Mouse (Mus musculus): Measurements from ENCODE around the gene Tspan3. TPM values are rescaled to one million over a fixed set of nuclear protein-coding genes. Genes with fewer than 3 reads are reported as not detected.

The Tspan3 gene
- polyA plus RNA-seq, 1 experiment: 71.2 TPM

- Histone ChIP-seq H3K4me3 (ENCODE audit: control insufficient read depth, low read depth, low read length) (no peak overlapping the region), H3K36me3 (ENCODE audit: control insufficient read depth, insufficient read depth, low read length) (no peaks in the 10 kb centered on the region), H3K27ac (ENCODE audit: control insufficient read depth, insufficient read depth, low read depth, low read length) (no peak overlapping the region), H3K27me3 (ENCODE audit: control insufficient read depth, insufficient read depth, low read length) (no peaks in the 10 kb centered on the region), H3K4me1 (ENCODE audit: control insufficient read depth, insufficient read depth, low read length) (no peaks in the 10 kb centered on the region; the same call in 1 of the 2 replicates)
- TF ChIP-seq POLR2A (IDR thresholded peaks at IDR 0.05; ENCODE audit: control insufficient read depth, low read depth, low read length) (no peak), CTCF (IDR thresholded peaks at IDR 0.05; ENCODE audit: control insufficient read depth, insufficient read depth, insufficient replicate concordance, low read depth, low read length) (no peak)
These were observed 47.2 kb downstream of the Tspan3 start for GRCm38 (mm10) chr9:56118091-56118490.

- H3K27ac ChIP-seq (ENCODE audit: control insufficient read depth, insufficient read depth, low read depth, low read length): no peak overlapping the region
- H3K4me3 ChIP-seq (ENCODE audit: control insufficient read depth, low read depth, low read length): no peak overlapping the region
- H3K4me1 ChIP-seq (ENCODE audit: control insufficient read depth, insufficient read depth, low read length): no peaks in the 10 kb centered on the region
- H3K36me3 ChIP-seq (ENCODE audit: control insufficient read depth, insufficient read depth, low read length): no peaks in the 10 kb centered on the region
- TF ChIP-seq CTCF (IDR thresholded peaks at IDR 0.05; ENCODE audit: control insufficient read depth, insufficient read depth, insufficient replicate concordance, low read depth, low read length) (no peak), POLR2A (IDR thresholded peaks at IDR 0.05; ENCODE audit: control insufficient read depth, low read depth, low read length) (no peak)
- H3K27me3 ChIP-seq (ENCODE audit: control insufficient read depth, insufficient read depth, low read length): no peaks in the 10 kb centered on the region
These were observed 57.1 kb downstream of the Tspan3 start for GRCm38 (mm10) chr9:56108174-56108573.

GRCm38 (mm10) chr9:56107527-56107926 lies 57.8 kb downstream of the Tspan3 start:
- Histone ChIP-seq H3K27ac (ENCODE audit: control insufficient read depth, insufficient read depth, low read depth, low read length) (no peak overlapping the region), H3K4me3 (ENCODE audit: control insufficient read depth, low read depth, low read length) (no peak overlapping the region), H3K36me3 (ENCODE audit: control insufficient read depth, insufficient read depth, low read length) (no peaks in the 10 kb centered on the region), H3K4me1 (ENCODE audit: control insufficient read depth, insufficient read depth, low read length) (no peaks in the 10 kb centered on the region), H3K27me3 (ENCODE audit: control insufficient read depth, insufficient read depth, low read length) (no peaks in the 10 kb centered on the region)
- TF ChIP-seq POLR2A (IDR thresholded peaks at IDR 0.05; ENCODE audit: control insufficient read depth, low read depth, low read length) (no peak), CTCF (IDR thresholded peaks at IDR 0.05; ENCODE audit: control insufficient read depth, insufficient read depth, insufficient replicate concordance, low read depth, low read length) (no peak)

- H3K4me3 ChIP-seq (ENCODE audit: control insufficient read depth, low read depth, low read length): no peak overlapping the region
These were observed 58.8 kb downstream of the Tspan3 start for GRCm38 (mm10) chr9:56106274-56107072.

GRCm38 (mm10) chr9:56104921-56105320 lies 60.4 kb downstream of the Tspan3 start:
- Histone ChIP-seq H3K4me3 (ENCODE audit: control insufficient read depth, low read depth, low read length) (no peak overlapping the region), H3K27ac (ENCODE audit: control insufficient read depth, insufficient read depth, low read depth, low read length) (no peak overlapping the region), H3K36me3 (ENCODE audit: control insufficient read depth, insufficient read depth, low read length) (no peaks in the 10 kb centered on the region), H3K27me3 (ENCODE audit: control insufficient read depth, insufficient read depth, low read length) (no peaks in the 10 kb centered on the region), H3K4me1 (ENCODE audit: control insufficient read depth, insufficient read depth, low read length) (no peaks in the 10 kb centered on the region; the same call in 1 of the 2 replicates)
- TF ChIP-seq CTCF (IDR thresholded peaks at IDR 0.05; ENCODE audit: control insufficient read depth, insufficient read depth, insufficient replicate concordance, low read depth, low read length) (no peak), POLR2A (IDR thresholded peaks at IDR 0.05; ENCODE audit: control insufficient read depth, low read depth, low read length) (no peak)

More at GRCm38 (mm10) chr9:56106274-56107072, 58.8 kb downstream of the Tspan3 start:
- no peaks in the 10 kb centered on the region for H3K27me3 ChIP-seq (ENCODE audit: control insufficient read depth, insufficient read depth, low read length)
- no peak for TF ChIP-seq POLR2A (IDR thresholded peaks at IDR 0.05; ENCODE audit: control insufficient read depth, low read depth, low read length)
- no peak for TF ChIP-seq CTCF (IDR thresholded peaks at IDR 0.05; ENCODE audit: control insufficient read depth, insufficient read depth, insufficient replicate concordance, low read depth, low read length)
- no peaks in the 10 kb centered on the region for H3K4me1 ChIP-seq (ENCODE audit: control insufficient read depth, insufficient read depth, low read length)
- H3K36me3 ChIP-seq (ENCODE audit: control insufficient read depth, insufficient read depth, low read length): no peaks in the 10 kb centered on the region
- no peak overlapping the region for H3K27ac ChIP-seq (ENCODE audit: control insufficient read depth, insufficient read depth, low read depth, low read length)

DNA sequence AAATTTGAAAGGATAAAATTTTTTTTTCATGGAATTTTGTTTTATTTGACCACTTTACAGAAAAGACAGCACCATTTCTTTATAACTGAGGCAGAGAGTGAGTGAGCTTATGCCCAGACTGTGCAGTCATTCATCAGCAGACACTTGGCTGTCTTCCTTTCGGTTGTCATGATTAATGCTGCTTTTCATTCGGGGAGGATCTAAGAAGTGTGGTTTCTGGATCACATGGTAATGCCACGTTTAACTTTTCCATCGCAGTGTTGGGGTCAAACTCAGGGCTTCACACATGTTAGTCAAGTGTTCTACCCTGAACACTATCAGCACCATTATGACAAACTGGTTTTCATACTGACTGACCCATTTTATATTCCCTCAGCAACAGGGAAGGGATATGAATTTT lies 64.3 kb downstream of the Tspan3 start:
- Histone ChIP-seq H3K4me3 (ENCODE audit: control insufficient read depth, low read depth, low read length) (no peak overlapping the region), H3K27me3 (ENCODE audit: control insufficient read depth, insufficient read depth, low read length) (no peaks in the 10 kb centered on the region), H3K27ac (ENCODE audit: control insufficient read depth, insufficient read depth, low read depth, low read length) (no peak overlapping the region), H3K36me3 (ENCODE audit: control insufficient read depth, insufficient read depth, low read length) (no peaks in the 10 kb centered on the region), H3K4me1 (ENCODE audit: control insufficient read depth, insufficient read depth, low read length) (no peaks in the 10 kb centered on the region; the same call in 1 of the 2 replicates)
- TF ChIP-seq POLR2A (IDR thresholded peaks at IDR 0.05; ENCODE audit: control insufficient read depth, low read depth, low read length) (no peak), CTCF (IDR thresholded peaks at IDR 0.05; ENCODE audit: control insufficient read depth, insufficient read depth, insufficient replicate concordance, low read depth, low read length) (no peak)

DNA sequence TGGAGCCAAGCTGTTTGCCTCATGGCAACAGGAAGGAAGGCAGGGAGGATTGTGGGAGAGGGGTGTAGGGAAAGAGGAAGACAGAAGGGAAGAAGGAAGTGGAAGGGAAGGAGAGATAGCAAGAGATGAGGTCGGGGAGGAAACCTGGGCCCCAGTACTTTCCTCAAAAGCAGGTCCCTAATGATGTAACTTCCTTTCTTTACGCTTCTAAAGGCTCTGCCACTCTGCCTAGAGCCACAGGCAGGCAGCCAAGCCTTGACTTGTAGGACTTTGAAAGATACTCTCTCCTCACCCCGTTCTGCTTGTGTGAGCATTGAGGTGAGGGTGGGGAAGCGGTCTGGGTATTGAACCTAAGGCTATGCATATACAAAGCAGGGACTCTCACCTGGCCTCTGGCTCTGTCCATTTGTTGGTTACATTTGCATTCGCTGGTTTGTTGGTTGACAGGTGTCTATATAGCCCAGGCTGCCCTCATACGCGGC lies 65.2 kb downstream of the Tspan3 start:
- H3K27me3 ChIP-seq (ENCODE audit: control insufficient read depth, insufficient read depth, low read length): no peaks in the 10 kb centered on the region
- no peaks in the 10 kb centered on the region; the same call in 1 of the 2 replicates for H3K4me1 ChIP-seq (ENCODE audit: control insufficient read depth, insufficient read depth, low read length)
- TF ChIP-seq CTCF (IDR thresholded peaks at IDR 0.05; ENCODE audit: control insufficient read depth, insufficient read depth, insufficient replicate concordance, low read depth, low read length) (no peak), POLR2A (IDR thresholded peaks at IDR 0.05; ENCODE audit: control insufficient read depth, low read depth, low read length) (no peak)
- no peak overlapping the region for H3K4me3 ChIP-seq (ENCODE audit: control insufficient read depth, low read depth, low read length)
- H3K27ac ChIP-seq (ENCODE audit: control insufficient read depth, insufficient read depth, low read depth, low read length): no peak overlapping the region
- H3K36me3 ChIP-seq (ENCODE audit: control insufficient read depth, insufficient read depth, low read length): no peaks in the 10 kb centered on the region

Data from testis, adult 2 months (tissue).